Mouse (Mus musculus) liver, postnatal 0 days (tissue): ENCODE measurements around the gene Pbx2. TPM values are rescaled to one million over a fixed set of nuclear protein-coding genes. Genes with fewer than 3 reads are reported as not detected.

ENCODE experiments used
- ATAC-seq: fragments of 200-750 bp; cut with Nextera tagmentation; 2 replicates; pipeline ENCODE4 v1.8.0; 2017; ENCODE audit warnings: mild to moderate bottlenecking, moderate library complexity
- DNase-seq: peaks from one replicate; pipeline ENCODE4 v3.0.0-alpha.2; 2016
- H3K27ac ChIP-seq: fragments of 300-500 bp; sonication (generic); 2 replicates; pipeline ENCODE4 v1.5.1; 2014; ENCODE audit warnings: antibody characterized with exemption, moderate library complexity, mild to moderate bottlenecking, low read depth
- H3K27me3 ChIP-seq: fragments of 300-500 bp; sonication (generic); 2 replicates; pipeline ENCODE4 v1.6.1; 2014; ENCODE audit warnings: low read length, control low read depth, mixed read lengths; ENCODE audit not compliant: insufficient read depth
- H3K36me3 ChIP-seq: fragments of 300-500 bp; sonication (generic); replicated peaks from 2 replicates; pipeline ENCODE4 v1.6.1; 2014; ENCODE audit warnings: mild to moderate bottlenecking, control low read depth, low read length, moderate library complexity, mixed read lengths; ENCODE audit not compliant: insufficient read depth
- H3K4me1 ChIP-seq: fragments of 300-500 bp; sonication (generic); 2 replicates; pipeline ENCODE4 v1.6.1; 2014; ENCODE audit warnings: antibody characterized with exemption, mild to moderate bottlenecking, control low read depth; ENCODE audit not compliant: insufficient read depth
- H3K4me2 ChIP-seq: fragments of 300-500 bp; sonication (generic); 2 replicates; pipeline ENCODE4 v1.6.1; 2014; ENCODE audit warnings: low read depth, mild to moderate bottlenecking, low read length, moderate library complexity, mixed read lengths
- H3K4me3 ChIP-seq: fragments of 300-500 bp; sonication (generic); 2 replicates; pipeline ENCODE4 v1.5.1; 2014; ENCODE audit warnings: low read depth, low read length
- H3K9ac ChIP-seq: fragments of 300-500 bp; sonication (generic); replicated peaks from 2 replicates; pipeline ENCODE4 v1.6.1; 2014; ENCODE audit warnings: mild to moderate bottlenecking, moderate library complexity
- H3K9me3 ChIP-seq: fragments of 300-500 bp; sonication (generic); 2 replicates; pipeline ENCODE4 v1.6.1; 2016; ENCODE audit warnings: mild to moderate bottlenecking, control low read depth, low read length, mixed read lengths
- CTCF ChIP-seq: sonication (generic); IDR thresholded peaks from 2 replicates; pipeline ENCODE4 v1.5.1; 2016; ENCODE audit warnings: antibody characterized with exemption, low read depth
- EP300 ChIP-seq: IDR thresholded peaks from 2 replicates; pipeline ENCODE4 v1.6.1; 2016; ENCODE audit warnings: antibody characterized with exemption, low read depth, mild to moderate bottlenecking
- WGBS: fragments of 180-500 bp; shearing (Covaris S2); extraction: QIAGEN DNeasy Blood & Tissue Kit; methylation state at CpG from one replicate; pipeline ENCODE4 v1.1.7; 2014; ENCODE audit not compliant: insufficient replicate concordance; 5-methylcytosine and 5-hydroxymethylcytosine counted together
- polyA plus RNA-seq: library from polyadenylated mRNA; unstranded; fragments of >200 nt; fragmentation: Nextera tagmentation; extraction: Ambion mirVana; gene quantifications from 2 replicates; pipeline ENCODE4 v1.2.1, GENCODE M21; 2015

Gene Pbx2
- polyA plus RNA-seq, 1 experiment from 2014 or later = 3.6 TPM

GRCm38 (mm10) chr17:34555483-34555882 is 35.6 kb upstream of the Pbx2 start:
- Histone ChIP-seq H3K4me1 (0 out of 2 replicates have a peak, but pooled peaks cover 3% of the 10 kb centered on the region), H3K9ac (no peak overlapping the region), H3K27ac (no peak overlapping the region), H3K4me2 (no peak overlapping the region), H3K9me3 (no peaks in the 10 kb centered on the region), H3K36me3 (no peaks in the 10 kb centered on the region), H3K4me3 (no peak overlapping the region), H3K27me3 (no peaks in the 10 kb centered on the region)
- WGBS = 23% methylated on average over 5 of the region's 5 CpGs
- peak; percentile 93 for TF ChIP-seq CTCF
- TF ChIP-seq EP300 = no peak
- ATAC-seq (peak; percentile 69; the same call in 1 of the 2 replicates), DNase-seq (peak; percentile 87)

- no peak overlapping the region for H3K27ac ChIP-seq
- WGBS = 48% methylated on average over 8 of the region's 8 CpGs
- DNase-seq (no peak), ATAC-seq (no peak)
- H3K9ac ChIP-seq = no peak overlapping the region
- 0 out of 2 replicates have a peak, but pooled peaks cover 3% of the 10 kb centered on the region for H3K4me1 ChIP-seq
- H3K4me2 ChIP-seq = no peak overlapping the region
- H3K36me3 ChIP-seq = no peaks in the 10 kb centered on the region
- H3K27me3 ChIP-seq = no peaks in the 10 kb centered on the region
- TF ChIP-seq CTCF (no peak), EP300 (no peak)
- no peaks in the 10 kb centered on the region for H3K9me3 ChIP-seq
- H3K4me3 ChIP-seq = no peak overlapping the region
These were observed 34.7 kb upstream of the Pbx2 start for GRCm38 (mm10) chr17:34556406-34556805.

- no peak for DNase-seq
- no peak overlapping the region for H3K27ac ChIP-seq
- no peak overlapping the region for H3K9ac ChIP-seq
- ATAC-seq = no peak
- H3K36me3 ChIP-seq = no peaks in the 10 kb centered on the region
- no peaks in the 10 kb centered on the region for H3K9me3 ChIP-seq
- 0 out of 2 replicates have a peak, but pooled peaks cover 3% of the 10 kb centered on the region for H3K4me1 ChIP-seq
- no peak overlapping the region for H3K4me3 ChIP-seq
- H3K4me2 ChIP-seq = no peak overlapping the region
- no peaks in the 10 kb centered on the region for H3K27me3 ChIP-seq
- 65% methylated on average over 11 of the region's 11 CpGs for WGBS
- no peak for TF ChIP-seq EP300
- TF ChIP-seq CTCF = no peak
These were observed 33.7 kb upstream of the Pbx2 start for GRCm38 (mm10) chr17:34557411-34557810.

- H3K4me1 ChIP-seq = 0 out of 2 replicates have a peak, but pooled peaks cover 3% of the 10 kb centered on the region
- no peaks in the 10 kb centered on the region for H3K27me3 ChIP-seq
- H3K4me3 ChIP-seq = no peak overlapping the region
- no peak for TF ChIP-seq CTCF
- no peak for TF ChIP-seq EP300
- 80% methylated on average over 7 of the region's 7 CpGs for WGBS
- H3K36me3 ChIP-seq = no peaks in the 10 kb centered on the region
- no peak for DNase-seq
- no peaks in the 10 kb centered on the region for H3K9me3 ChIP-seq
- H3K4me2 ChIP-seq = no peak overlapping the region
- no peak for ATAC-seq
- no peak overlapping the region for H3K9ac ChIP-seq
- H3K27ac ChIP-seq = no peak overlapping the region
These were observed 31.9 kb upstream of the Pbx2 start for GRCm38 (mm10) chr17:34559116-34559515.

GRCm38 (mm10) chr17:34559895-34560294 is 31.2 kb upstream of the Pbx2 start:
- Histone ChIP-seq H3K27me3 (no peaks in the 10 kb centered on the region), H3K27ac (no peak overlapping the region), H3K9me3 (no peaks in the 10 kb centered on the region), H3K4me1 (0 out of 2 replicates have a peak, but pooled peaks cover 3% of the 10 kb centered on the region), H3K9ac (no peak overlapping the region), H3K4me3 (no peak overlapping the region), H3K36me3 (no peaks in the 10 kb centered on the region), H3K4me2 (no peak overlapping the region)
- DNase-seq (peak; percentile 42), ATAC-seq (no peak)
- TF ChIP-seq CTCF (peak; percentile 40), EP300 (no peak)
- WGBS = 37% methylated on average over 15 of the region's 15 CpGs

GRCm38 (mm10) chr17:34560438-34560837 is 30.6 kb upstream of the Pbx2 start:
- H3K4me3 ChIP-seq = no peak overlapping the region
- no peak overlapping the region for H3K9ac ChIP-seq
- H3K27ac ChIP-seq = no peak overlapping the region
- no peak for ATAC-seq
- no peak for DNase-seq
- TF ChIP-seq EP300 = no peak
- TF ChIP-seq CTCF = no peak
- H3K4me1 ChIP-seq = 0 out of 2 replicates have a peak, but pooled peaks cover 3% of the 10 kb centered on the region
- no peaks in the 10 kb centered on the region for H3K27me3 ChIP-seq
- H3K4me2 ChIP-seq = 0 out of 2 replicates have a peak overlapping the region, but pooled peaks have one; percentile 55
- no peaks in the 10 kb centered on the region for H3K36me3 ChIP-seq
- 85% methylated on average over 6 of the region's 6 CpGs for WGBS
- H3K9me3 ChIP-seq = no peaks in the 10 kb centered on the region
